Mouse (Mus musculus): ENCODE results near the gene Lzts2. TPM values are rescaled to one million over a fixed set of nuclear protein-coding genes. Genes with fewer than 3 reads are reported as not detected.

Gene Lzts2
- total RNA-seq, 2 experiments from 2014 or later: 1.4 to 3.8 TPM

DNA sequence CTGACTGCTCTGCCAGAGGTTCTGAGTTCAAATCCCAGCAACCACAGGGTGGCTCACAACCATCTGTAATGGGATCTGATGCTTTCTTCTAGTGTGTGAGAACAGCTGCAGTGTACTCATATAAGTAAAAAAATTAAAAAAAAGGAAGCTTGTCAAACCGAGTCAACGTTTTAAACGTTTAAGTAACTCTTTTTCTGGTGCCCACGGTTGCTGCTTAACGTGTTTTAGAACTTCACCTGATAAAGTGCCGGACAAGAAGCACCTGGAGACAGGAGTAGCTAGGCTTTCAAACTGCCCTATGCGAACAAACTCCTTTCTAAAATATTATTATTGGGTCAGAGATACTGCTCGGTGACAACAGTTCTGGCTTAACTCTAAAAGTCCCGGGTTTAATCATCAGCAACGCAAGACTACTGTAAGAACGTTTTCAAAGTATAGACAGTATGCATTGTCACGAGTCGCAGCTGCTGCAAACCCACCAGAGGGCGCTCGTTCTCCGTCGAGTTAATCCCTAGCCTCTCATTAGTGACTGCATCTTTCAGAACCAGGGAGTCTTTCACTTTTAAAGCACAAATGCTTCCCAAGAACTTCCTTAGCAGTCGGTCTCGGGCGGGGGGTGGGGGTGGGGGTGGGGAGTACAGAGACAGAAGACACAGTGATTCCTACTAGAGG lies 59.8 kb downstream of the Lzts2 start:
- peak; percentile 63 for ATAC-seq (replicated peaks; ENCODE audit: low FRiP score, poor library complexity, severe bottlenecking)

DNA sequence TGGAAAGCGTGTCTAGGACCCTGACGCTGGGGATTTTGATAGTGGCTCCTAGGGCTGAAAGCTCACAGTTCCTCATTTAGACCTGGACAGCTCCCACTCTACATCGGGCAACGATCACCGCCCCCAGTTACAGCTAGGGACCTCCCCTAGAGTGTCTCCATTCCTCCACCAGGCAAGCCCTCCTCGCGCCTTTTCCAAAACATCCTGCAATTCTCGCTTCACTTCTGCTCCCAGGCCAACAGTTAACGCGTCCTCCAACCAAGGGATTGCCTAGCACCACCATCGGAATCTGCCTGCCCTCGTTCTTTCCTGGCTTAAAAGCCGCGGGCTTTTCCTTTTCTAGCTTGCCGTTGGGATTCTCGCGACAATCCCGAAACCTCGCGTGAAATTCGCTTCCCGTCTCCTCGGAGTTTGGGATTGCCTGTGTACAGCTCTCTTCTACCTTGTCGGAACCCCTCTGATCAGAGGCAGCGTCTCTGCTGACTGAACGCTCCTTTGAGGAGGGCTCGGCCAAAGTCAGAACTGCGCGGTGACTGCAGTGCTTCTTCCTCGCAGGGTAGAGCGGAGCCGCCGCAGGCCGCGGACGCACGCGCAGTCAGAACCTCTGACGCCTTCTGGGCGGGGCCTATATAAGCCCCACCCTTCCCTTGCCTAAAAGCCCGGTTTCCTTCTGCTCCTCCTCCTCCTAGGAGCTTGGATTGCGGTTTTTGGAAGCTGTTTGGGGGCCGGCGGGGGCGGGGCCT lies 60.5 kb downstream of the Lzts2 start, which contains the start of gene Kazald1:
Gene Kazald1, plus strand, starts transcription at position 662 of the 743 bp plus-strand sequence.
- ATAC-seq (replicated peaks; ENCODE audit: low FRiP score, poor library complexity, severe bottlenecking): peak; percentile 83

DNA sequence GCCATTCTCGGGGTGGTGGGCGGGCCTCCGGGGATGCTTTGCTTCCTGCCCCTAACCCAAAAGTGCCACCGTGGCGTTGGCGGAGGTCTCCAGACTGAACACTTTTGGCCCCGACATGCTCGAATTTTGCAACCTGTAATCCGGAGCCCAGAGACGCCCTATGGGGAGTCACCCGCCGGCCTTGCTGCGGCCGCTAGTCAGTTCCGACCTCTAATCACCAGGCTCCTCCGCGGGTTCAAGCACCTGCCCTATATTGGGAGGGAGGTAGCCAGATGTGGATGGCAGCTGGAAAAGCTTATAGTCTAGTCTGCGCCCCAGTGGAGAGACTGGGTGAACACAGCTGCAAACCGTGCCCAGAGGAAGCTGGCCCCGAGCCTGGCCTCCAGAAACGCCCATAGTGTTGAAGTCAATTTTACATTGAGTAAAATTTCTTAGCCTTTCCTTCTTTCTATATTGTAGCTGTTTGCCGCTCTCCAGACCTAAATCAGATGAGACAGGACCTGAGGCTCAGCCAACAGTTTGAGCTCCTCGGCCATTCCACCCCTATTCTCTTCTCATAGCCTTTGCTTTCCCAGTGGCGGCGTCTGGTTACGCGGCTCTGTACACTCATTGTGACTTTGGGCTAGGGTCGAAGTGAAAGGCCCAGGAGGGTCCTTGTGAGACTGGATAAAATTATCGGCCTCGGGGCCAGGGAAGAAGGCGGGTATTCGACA lies 61.3 kb downstream of the Lzts2 start:
- ATAC-seq (replicated peaks; ENCODE audit: low FRiP score, poor library complexity, severe bottlenecking): peak; percentile 32

DNA sequence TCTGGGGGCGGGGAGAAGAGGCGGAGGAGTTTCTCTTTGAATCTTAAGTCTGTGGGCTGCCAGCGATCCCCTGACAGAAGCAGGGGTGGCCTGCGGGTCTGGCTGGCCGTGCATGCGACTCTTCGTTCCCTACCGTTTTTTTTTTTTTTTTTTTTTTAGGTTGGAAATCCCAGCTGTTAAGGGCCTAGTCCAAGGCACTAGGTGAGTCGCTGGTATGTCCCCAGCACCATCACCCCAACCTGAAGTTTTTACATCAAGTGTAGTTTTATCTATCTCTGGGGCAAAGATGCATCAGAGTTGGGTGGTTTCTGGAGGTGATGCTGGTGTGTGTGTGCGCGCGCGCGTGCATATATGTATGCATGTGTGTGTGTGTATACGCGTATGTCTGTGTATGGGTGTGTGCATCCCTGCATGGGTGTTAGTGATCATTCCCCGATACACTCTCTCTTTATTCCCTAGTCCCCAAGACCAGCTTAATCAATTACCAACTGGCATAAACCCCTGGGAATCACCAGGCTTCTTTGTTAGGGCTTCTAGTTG lies 61.9 kb downstream of the Lzts2 start:
- ATAC-seq (replicated peaks; ENCODE audit: low FRiP score, poor library complexity, severe bottlenecking): no peak

Other genes with a start within 250 kb of the Lzts2 start
- gene Slf2, start 83.3 kb upstream of the Lzts2 start, total RNA-seq (2015; ENCODE audit: low replicate concordance): 17.7 and 27.2 TPM in 2 replicates
- 26.5 and 29.4 TPM in 2 replicates for gene Slf2, start 83.3 kb upstream of the Lzts2 start, total RNA-seq (2017; ENCODE audit: low replicate concordance)
- gene Sema4g, start 25.3 kb upstream of the Lzts2 start, total RNA-seq (2015; ENCODE audit: low replicate concordance): 0.36 TPM in 1 of 2 replicates, not detected in the other
- 0.39 TPM in 1 of 2 replicates, not detected in the other for gene Sema4g, start 25.3 kb upstream of the Lzts2 start, total RNA-seq (2017; ENCODE audit: low replicate concordance)
- 2.9 and 4.3 TPM in 2 replicates for gene Twnk, start 8.8 kb upstream of the Lzts2 start, total RNA-seq (2015; ENCODE audit: low replicate concordance)
- 1.4 and 2.0 TPM in 2 replicates for gene Twnk, start 8.8 kb upstream of the Lzts2 start, total RNA-seq (2017; ENCODE audit: low replicate concordance)
- 15.5 and 19.3 TPM in 2 replicates for gene Mrpl43, start 8.0 kb upstream of the Lzts2 start, total RNA-seq (2015; ENCODE audit: low replicate concordance)
- 8.4 and 11.4 TPM in 2 replicates for gene Mrpl43, start 8.0 kb upstream of the Lzts2 start, total RNA-seq (2017; ENCODE audit: low replicate concordance)
- not detected in 2 replicates for gene Pdzd7, start 31.3 kb downstream of the Lzts2 start, total RNA-seq (2015; ENCODE audit: low replicate concordance)
- not detected in 2 replicates for gene Pdzd7, start 31.3 kb downstream of the Lzts2 start, total RNA-seq (2017; ENCODE audit: low replicate concordance)
- gene Sfxn3, start 33.1 kb downstream of the Lzts2 start, total RNA-seq (2015; ENCODE audit: low replicate concordance): 1.4 and 4.6 TPM in 2 replicates
- 1.6 and 3.3 TPM in 2 replicates for gene Sfxn3, start 33.1 kb downstream of the Lzts2 start, total RNA-seq (2017; ENCODE audit: low replicate concordance)
- gene Kazald1, start 60.8 kb downstream of the Lzts2 start, total RNA-seq (2015; ENCODE audit: low replicate concordance): not detected in 2 replicates
- not detected in 2 replicates for gene Kazald1, start 60.8 kb downstream of the Lzts2 start, total RNA-seq (2017; ENCODE audit: low replicate concordance)
- not detected in 2 replicates for gene Tlx1, start 136.3 kb downstream of the Lzts2 start, total RNA-seq (2015; ENCODE audit: low replicate concordance)
- gene Tlx1, start 136.3 kb downstream of the Lzts2 start, total RNA-seq (2017; ENCODE audit: low replicate concordance): not detected in 2 replicates
- not detected in 2 replicates for gene Lbx1, start 221.4 kb downstream of the Lzts2 start, total RNA-seq (2015; ENCODE audit: low replicate concordance)
- not detected in 2 replicates for gene Lbx1, start 221.4 kb downstream of the Lzts2 start, total RNA-seq (2017; ENCODE audit: low replicate concordance)